Mouse (Mus musculus) ovary, adult 18-20 months (tissue): ENCODE data around the gene Clnk.

ENCODE experiments used
- DNase-seq: peaks from one replicate; pipeline ENCODE4 v3.0.0; 2022; ENCODE audit warnings: low spot score, mixed read lengths

Clnk gene

DNA sequence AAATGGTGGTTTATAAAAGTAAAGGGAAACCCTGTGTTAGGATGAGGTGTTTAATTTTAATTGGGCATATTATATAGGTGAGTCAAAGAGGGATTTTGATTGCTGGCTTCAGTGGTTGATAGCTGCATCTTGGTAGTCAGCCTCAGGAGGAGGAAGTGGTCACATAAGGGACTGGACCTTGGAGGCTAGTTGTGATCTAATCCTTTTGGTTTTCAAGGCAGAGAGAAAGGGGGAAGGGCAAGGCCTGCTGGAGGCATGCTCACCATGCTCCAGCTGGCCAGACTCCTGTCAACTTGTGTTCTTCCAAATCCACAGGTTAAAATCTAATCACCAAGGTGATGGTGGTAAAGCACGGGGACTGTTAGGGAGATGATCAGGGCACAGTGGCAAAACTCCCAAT is 19.0 kb downstream of the Clnk start:
- DNase-seq: no peak

DNA sequence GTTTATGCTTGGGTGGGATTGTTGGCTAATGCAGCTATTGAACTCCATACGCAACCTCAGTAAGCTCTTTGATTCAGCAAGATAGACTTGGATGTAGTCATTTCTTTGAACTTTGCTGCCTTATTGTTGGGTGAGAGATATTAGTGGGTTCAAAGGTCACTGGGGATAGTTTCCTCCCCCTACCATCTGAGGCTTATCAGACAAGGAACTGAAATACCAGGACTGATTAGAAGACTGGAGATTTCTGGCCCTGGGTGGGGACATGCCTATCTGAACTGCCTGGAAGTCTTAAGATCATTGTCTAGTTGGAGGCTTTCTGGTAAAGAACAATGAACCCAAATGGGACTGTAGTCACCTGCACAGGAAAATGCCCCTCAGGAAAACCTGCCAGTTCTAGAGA is 26.4 kb downstream of the Clnk start:
- no peak for DNase-seq

DNA sequence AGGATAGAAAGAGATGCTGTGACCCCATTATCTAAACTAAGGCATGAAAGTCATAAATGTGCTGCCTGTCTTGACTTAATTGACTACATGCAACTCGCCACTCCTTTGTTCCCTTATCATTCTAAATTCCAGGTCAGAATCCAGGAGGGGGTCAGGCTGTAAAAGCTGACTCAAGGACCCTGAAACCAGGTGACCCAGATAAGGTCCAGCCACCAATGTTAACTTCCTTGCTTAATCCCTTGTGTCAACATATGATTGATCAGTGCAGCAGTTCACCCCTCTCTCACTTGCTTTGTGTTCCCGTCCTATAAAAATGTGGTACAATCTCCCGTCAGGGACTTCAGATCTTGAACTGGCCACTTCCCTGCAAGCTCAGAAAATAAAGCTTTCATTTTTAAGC is 31.1 kb downstream of the Clnk start:
- DNase-seq: no peak

DNA sequence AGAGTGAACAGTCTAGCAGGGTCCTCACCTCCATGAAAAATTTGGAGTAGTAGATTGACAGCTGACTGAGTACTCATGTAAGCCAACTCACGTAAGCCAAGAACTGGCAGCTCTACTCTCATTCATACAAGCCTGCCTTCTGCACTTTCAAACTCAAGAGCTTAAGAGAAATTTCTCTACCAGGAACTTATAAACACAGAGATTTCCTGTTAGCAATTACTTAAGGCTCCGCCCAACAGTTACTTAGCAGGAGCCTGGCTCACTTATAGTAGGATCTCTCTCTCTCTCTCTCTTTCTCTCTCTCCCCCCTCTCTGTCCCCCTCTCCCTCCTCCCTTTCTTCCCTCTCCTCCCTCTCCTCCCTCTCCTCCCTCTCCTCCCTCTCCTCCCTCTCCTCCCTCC is 32.3 kb downstream of the Clnk start:
- no peak for DNase-seq

DNA sequence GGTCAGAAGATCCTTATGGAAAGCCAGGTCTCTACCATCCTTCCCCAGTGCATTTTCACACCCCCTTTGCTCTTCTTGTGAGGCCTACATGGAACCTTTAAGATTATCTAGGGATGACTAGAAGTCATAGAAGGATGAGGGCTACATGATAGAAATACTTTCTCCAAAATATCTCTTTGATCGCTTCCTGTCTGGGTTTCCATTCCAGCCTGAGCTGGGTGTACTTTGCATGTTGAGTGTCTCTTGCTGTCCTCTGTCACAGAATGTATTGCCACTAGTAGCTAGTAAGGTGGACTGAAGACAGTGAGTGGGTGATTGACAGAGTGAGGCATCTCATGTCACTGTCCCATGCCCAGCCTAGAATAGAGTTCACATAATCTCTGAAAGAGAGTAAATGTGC is 36.6 kb downstream of the Clnk start:
- DNase-seq: no peak

DNA sequence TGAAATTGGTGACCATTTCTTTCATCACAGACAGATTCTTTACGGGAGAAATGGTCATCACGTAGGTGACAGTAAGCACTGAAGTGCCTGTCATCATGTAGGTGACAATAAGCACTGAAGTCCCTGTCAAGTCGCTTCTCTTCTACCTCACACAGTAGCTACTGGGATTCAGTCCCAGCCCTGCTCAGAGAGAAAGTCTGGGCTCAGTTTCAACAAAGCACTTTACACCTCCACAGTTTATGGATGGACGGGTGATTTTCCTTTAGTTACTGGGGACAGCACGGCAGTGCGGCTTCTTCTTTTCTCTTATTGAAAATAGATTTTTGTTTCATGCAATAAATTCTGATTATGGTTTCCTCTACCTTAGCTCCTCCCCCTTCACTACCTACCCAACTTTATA is 49.3 kb downstream of the Clnk start:
- no peak for DNase-seq

DNA sequence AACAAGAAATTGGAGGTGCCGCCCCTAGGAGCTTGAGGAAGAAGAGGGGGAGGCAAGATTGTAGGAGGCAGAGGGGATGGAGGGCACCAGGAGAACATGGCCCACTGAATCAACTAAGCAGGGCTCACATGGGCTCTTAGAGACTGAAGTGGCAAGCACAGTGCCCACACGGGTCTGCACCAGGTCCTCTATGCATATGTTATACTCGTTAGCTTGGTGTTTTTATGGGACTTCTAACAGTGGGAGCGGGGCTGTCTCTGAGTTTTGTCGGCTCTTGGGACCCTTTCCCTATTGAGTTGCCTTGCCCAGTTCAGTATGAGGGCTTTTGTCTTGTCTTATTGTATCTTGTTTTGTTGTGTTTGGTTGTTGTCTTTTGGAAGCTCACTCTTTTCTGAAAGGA is 50.0 kb downstream of the Clnk start:
- no peak for DNase-seq

DNA sequence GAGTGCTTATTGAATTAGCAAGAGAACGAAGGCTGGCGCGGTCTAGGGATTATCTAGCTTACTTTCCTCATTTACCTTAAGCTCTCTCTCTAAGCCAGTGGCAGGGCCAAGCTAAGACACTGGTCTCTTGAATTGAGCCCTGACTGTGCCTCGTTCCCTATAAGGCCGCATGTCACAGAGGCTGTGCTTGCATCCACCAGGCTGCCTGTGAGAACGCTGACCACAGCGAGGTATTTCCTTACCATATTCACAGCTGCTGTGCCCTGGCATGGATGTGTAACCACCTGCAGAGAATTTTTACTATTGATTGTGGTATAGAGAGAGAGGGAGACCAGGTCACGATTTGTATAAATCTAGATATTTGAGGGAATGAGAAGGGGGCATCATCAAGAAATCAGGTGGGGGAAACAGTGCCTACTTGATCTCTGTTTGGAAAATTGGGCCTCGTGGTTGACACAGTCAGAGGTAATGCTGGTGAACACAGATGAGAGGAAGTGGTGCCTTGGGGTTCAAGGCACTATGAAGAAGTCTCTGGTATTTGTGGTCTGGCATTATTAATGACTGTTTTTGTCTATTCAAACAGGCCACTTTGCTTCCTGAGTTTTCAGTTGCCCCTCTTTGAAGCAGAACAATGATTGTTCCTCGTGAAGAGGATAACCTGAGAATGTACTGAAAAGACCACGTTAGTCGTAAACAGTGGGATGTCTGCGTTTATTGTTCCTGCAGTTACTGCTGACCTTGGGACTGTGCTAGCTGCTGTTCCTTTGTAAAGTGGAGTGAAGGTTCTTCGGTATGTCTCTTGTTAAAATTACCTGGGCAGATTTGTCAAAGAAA is 52.3 kb downstream of the Clnk start:
- DNase-seq: no peak

DNA sequence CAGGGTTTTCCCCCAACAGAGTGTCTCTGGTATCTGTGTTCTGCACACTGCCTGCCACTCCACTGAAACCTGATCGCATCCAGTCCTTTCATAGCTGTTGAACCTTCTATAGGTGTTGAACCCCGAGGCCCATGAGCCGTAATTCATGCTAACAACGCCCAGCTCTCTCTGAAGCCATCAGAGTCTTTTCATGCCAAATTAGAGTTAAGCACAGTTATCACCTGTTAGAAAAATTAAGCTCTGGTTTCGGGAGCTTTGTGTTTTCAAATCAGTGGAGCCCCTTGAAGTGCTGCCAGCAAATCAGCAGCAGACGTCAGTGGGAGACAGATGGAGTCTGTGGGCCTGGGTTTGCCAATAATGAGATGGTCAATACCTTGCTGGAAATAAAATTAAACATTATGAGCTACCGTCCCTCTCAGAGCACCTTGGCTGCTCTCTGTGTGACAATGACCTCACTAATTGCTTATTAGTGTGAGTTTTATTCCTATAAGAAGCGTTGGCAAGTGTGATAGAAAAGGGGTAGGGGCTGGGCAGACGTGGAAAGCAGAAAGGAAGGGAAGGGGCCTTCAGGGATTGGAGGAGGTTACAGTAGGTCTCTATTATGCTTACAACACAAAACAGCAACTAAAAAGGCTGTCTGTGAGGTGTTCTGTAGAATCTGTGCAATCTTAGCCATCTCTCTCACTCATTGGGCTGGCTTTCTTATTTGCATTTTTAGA is 63.1 kb downstream of the Clnk start:
- DNase-seq: no peak

DNA sequence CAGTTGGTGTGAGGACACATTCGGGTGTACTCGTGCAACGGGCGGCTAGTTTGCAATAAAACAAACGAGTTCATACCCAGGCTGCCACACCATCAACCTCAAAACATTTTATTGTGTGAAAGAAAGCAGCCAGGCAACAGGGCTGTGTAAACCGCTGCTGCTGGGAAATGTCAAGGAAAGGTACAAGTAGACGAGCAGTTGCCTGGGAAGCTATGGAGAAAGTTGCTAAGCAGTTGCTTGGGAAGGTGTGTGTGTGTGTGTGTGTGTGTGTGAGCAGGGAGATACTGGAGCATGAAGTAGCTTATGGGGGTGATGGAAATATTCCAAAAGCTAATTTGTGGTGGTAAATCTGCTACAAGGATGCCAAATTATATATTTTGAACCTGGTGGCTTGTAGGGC is 63.7 kb downstream of the Clnk start:
- DNase-seq: no peak

DNA sequence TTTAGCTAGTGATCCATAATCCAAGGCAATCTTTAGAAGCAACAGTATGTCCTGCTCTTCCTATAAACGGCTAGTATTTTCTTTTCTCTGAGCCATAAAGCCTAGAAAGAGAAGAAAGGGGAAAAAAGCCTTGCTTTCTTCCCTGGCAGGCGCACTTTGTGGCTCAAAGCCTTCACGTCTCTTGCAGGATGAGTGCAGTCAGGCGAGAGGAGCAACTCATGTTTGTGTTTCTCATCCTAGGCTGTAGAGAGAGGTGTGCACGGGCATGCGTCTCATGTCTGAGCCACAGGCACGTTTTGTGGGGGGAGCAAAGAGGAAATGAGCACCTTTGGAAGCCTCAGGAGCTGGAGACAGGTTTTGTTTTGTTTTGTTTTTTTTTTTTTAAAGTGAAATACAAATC is 64.2 kb downstream of the Clnk start:
- no peak for DNase-seq

DNA sequence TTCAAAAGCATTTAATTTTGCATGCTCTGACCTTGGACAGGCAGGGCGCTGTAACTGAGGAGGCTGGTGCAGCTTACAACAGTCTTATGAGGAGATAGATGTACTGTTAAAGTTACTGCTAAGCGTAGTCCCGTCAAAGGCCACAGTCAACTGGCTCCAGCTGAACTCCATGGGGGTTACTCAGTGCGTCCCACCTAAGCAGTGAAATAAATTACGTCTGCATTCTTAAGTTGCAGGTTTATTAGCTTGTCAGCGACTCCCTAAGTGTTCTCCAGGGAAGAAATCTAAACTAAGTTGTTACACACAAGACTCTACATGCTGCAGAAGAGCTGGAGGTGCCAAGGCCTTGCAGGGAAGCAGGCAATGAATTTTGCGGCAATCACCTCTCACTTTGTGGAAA is 77.7 kb downstream of the Clnk start:
- DNase-seq: no peak

DNA sequence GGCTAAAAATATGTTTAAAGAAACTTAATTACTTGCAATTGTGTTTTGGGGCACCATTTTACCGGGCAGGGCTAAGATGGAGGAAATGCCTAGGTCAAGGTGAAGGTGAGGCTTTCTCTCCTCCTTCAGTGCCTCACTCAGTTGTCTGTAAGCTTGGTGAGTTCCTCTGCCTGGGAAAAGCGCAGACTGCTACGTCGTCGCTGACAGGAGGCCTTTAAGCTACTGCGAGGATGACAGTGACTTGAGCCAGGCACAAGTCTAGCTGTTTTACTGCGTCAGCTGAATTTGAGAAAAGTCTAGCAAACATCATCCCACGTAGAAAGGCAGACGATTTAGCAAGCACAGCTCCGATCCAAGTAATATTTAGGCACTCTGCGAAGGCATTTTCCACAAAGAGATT is 81.5 kb downstream of the Clnk start:
- DNase-seq: no peak

DNA sequence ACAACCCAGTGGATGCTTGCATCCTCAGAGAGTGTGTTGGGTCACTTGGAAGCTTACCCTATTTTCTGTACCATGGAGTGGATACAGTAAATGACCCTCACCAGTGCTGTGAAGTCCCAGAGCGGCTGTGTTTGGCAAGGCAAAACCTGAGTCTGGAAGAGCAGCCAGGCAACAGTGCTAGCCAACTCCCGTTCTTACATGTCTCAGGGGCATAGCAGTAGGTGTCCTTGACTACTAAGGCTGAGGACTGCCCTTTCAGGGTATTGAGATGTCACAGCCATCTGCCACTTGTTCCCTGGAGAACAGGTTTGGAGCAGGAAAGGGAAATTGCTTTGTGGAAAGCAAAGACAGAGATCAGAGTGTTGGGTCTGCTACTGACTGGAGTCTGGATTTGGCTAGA is 85.5 kb downstream of the Clnk start:
- no peak for DNase-seq

DNA sequence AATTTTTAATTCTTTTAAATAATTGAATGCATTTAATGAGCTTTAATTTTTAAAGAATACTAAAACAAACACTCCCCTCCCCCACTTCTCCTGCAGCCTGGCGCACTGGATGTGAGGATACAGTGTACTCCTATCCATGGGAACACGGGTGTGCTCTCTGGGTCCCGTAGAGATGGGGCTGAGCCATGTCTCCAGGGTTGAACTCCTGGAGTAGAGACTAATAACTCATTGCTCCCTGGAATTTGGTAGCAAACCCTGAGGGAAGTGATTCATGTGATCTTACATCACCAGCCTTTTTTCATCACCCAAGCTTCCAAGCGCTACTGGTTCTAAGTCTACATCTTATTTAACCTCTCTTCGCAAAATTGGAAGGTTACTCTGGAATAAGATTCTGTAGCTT is 87.8 kb downstream of the Clnk start:
- DNase-seq: no peak

DNA sequence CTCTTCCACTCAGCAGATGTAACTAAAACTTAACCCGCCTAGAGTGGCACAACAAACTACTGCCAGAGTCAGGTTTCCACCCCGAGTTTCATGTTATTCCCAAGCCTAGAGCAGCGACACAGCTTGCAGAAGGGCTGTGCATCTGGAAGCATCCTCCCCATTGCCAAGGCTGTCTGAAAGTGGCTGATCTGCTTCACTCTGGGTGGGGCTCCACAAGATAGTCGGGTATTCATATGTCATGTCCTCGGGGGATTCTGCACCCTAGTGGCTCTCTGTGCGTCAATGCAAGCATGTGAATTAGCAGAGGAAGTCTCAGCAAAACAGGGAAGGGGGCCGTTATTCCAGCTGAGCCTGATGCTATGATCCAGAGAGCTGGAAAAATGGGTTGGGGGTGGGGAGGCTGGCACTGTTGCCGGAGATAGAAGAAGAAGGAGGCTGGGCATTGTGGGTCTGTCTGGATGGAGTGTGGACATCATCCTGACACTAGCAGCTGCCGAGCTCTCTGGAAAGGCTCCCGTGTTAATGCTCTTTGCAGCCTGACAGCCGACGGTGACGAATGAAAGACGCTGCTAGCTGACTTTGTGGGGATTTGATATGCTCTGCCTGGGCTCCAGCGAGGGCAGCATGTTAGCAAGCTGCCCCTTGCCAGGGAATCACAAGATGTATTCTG is 88.6 kb downstream of the Clnk start:
- DNase-seq: no peak

DNA sequence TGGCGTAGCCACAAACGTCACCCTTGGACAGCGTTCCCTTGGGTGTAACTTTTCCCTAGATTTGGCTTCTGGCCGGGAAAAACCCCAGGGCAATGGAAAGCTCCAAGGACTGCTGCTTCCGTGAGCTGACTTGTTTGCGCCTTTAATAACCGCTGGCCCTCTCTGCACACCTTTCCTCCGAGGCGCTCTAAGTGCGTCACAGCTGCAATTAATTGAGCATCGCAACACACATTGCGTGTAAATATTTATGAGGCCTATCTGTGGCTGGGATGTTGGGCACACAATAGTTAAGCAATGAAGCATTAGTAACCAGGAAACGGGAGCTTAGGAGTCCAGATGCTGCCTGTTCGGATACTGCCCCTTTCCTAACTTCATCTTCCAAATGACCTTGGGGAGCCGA is 90.5 kb downstream of the Clnk start:
- no peak for DNase-seq

DNA sequence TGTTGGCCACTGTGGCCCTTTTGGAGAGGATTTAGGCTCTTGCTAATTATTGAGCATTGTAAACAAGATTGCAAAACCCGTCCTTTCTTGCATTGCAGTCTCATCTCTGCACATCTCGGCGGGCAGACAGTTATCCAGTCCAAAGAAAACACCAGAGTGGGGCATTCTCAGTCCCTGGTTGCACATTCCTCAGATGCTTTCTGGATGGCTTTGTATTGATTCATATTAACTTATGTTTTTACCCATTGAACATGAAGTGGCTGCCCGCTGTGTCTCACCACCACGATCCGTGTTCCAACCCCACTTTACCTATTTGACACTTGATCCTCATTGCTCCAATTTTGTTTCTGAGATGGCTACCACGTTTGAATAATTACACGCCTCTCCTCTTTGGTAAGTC is 90.9 kb downstream of the Clnk start:
- DNase-seq: no peak

DNA sequence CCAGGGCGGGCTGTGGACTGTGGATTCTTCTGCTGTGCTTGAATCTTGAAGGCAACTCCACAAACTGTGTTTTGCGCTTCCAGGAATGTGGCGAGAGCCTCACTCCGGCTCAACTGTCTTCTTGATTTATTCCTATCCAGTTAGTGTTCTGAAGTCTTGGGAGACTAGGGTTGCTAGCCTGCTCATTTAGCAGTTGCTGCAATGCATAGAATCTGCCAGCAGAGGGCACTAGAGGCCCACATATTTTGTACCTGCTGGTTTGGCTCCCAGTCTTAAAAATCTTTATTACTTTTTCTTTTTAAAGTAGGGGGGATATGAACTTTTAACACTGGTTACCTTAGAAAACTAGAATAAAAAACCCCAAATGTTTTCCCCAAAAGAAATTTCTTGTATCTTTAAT is 94.8 kb downstream of the Clnk start:
- DNase-seq: peak; percentile 19

DNA sequence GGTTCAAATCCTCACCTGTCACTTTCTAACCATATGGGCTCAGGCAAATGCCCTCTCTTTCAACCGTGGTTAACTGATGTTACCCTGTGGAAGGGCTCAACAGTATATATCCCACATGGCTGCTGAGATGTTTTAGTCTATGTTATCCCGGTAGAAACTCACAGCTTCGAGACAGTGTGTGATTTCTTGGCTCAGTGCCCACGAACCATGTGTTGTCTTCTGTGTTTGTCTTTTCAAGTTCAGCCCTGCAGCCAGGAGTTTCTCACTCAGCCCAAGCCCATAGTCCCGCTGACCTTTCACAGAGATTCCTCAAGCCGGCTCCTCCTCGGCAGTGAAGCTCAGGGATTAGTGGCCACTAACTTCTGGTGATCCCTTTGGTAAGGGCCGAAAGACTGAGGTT is 96.0 kb downstream of the Clnk start:
- no peak for DNase-seq

DNA sequence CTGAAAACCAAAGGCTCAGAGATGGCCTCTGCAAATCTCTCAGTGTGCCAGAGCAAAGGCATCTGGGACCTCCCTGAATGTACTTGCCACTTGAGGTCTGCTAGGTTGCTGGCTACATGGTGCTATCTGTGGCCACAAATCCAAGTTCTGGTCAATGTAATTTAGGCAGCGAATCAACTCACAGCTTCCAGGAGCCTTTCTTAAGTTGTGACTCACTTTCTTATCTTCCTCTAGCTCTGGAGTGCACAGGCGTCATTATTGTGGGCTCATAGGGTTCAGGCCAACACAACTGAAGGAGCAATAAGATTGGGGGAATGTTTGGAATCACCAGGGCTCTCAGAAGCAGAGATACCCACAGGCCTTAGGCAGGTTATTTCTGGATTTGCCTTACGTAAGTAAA is 96.6 kb downstream of the Clnk start:
- no peak for DNase-seq

DNA sequence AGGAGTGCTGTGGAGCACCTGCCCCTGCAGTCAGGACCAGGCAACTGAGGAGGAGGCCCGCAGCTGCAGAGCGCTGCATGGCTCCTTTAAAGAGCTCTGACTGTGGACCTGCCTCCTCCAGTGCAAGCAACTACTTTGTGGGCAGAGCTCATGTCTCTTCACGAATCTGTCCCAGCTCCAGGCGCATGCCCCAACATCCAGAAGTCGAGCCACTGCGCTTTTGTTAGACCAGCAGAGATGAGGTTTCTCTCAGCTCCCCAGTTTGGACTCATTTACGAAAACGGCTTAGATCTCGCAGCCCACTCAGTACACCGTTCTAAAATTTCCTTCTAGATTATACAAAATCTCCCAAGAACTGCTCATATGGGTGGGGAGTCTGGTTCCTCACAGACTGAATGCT is 101.1 kb downstream of the Clnk start:
- DNase-seq: no peak

DNA sequence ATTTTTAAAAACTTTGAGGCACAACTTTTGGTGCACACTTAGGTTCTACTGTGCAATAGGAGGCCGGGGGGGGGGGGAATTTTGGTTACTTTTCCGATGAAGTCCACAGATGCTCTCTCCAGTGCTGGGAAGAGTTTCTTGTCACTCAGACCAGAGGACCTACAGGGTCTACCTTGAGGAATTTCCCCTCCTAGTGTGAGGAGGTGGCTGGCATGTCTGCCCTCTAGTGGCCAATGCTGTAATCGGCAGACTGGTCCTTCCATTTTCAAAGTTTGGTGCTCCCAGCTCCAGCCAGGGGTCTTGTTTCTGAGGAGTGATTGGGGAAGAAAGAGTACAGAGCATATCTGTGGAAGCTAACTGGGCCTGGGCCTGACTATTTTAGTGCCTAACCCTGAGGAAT is 121.7 kb downstream of the Clnk start:
- no peak for DNase-seq
